Mouse (Mus musculus) layer of hippocampus, adult 9-11 months (tissue): ENCODE measurements around the gene Kcnj10.

Source experiments
- DNase-seq: peaks from one replicate; pipeline ENCODE4 v3.0.0; 2022

The Kcnj10 gene

DNA sequence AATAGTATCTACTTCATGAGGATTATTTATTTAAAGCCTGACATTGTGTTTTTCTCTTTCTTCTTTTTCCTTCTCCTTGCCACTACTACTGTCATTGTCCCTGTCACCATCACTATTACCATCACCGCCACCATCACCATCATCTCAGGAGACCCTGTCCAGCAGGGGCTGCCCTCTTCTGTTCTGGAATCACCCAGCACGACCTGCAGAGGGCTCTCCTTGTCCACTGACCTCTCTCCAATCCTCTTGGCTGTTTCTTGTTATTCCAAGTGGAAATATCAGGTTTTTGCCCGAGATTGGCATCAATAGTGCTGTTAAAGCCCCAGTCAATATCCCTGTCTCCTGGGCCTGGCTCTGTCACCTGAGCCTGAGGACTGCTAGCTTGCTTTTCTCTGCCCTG, 7.5 kb upstream of the Kcnj10 start:
- DNase-seq = no peak

DNA sequence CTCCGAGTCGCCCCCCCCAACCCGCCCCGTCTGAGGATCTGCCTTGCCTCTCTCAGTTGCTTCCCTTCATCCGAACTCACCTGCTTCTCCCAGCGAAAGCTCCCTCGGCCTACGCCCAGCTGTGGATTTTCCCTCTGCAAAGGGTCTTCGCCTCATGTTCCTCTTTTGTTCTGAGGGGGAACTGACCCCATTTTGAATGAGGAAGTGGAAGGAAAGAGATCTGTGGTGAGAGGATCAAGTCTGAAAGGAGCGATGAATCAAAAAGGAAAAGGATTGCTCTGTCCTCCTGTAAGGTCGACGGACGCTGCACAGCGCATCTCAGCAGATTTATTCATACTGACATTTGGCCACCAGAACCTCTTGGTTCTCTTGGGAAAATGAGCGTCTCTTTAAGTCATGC, 5.2 kb upstream of the Kcnj10 start:
- no peak for DNase-seq

DNA sequence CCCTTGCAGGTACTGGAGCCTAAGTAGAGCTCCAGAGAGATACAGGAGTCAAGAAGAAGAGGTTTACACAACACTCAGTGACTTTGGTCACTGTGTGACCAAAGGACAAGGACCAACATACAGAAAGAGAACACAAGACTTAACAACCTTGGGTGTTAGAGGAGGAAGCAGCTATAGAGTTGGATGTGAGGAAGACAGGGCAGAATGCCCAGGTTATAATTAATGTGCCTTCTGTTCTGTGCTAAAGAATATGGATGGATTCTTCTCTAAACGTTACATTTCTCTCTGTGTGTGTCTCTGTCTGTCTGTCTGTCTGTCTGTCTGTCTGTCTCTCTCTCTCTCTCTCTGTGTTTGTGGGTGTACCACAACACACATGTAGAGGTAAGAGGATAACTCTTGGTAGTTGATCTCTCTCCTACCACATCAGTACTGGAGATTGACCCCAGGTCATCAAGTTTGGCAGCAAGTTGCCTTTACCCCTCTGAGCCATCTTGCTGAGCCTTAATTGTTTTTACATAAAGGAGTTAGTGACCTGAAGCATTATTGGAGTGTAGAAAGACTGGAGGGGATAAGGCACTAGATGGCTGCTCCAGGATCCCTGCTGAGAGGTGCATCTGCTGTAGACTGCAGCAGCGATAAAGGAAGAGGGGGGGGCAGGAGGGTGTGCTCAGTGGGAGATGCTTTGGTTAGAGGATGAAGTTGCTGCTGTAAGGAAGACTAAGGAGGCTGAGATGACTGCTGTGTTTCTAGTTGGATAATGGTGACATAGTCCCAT, 3.4 kb upstream of the Kcnj10 start:
- no peak for DNase-seq

DNA sequence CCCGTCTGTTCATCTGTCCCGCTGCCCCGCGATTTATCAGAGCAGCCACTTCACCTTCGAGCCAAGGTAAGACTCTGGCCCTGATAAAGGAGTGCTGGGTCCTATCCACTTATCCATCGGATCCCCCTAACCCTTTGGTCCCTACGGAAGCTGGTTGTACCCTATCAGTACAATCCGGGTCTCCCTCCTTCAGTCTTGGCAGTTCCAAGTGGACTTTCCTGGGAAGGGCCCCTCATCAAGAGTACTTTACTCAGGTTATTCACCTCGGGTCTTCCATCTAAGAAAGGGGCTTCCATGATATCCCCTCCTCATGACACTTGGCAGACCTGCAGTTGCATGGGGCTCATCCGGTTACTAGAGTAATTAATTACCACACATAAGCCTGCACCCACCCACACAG, 376 bp downstream of the Kcnj10 start:
- DNase-seq = no peak

DNA sequence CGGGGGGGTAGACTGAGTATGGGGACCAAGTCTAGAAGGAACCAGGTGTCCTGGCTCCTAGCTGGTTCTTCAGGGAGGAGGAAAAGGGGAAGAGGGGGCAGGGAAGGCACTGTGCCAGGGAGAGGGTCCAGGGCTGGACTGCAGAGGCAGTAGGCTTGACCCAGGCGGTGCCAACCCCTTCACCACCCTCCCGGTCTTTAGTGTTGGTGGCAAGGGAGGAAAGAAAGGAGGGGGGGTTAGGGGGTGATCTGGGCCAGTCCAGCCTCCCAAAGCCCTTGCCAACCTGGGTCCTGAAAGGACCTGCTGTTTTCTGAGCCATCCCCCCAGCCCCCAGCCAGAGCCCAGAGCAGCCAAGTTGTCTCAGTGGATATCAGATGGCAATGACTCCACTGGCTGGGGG, 1.7 kb downstream of the Kcnj10 start:
- DNase-seq = peak; percentile 92

DNA sequence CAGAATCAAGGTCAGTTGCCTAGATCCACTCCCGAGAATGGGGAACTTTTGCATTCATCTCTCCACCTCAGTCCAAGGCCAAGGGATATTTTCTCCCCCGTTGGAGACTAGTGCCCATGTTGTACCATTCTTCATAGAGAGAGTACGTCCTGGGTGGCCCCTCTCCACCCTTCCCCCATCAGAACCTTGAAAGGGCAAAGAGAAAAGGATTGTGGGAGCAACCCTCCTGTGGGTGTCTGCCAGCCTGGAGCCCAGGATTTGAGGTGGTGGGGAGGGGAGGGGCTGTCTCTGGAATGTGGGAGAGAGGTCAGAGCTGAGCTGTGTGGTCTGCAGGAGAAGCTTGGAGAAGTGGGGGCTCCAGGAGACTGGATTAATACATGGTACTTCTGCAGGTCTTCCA, 2.9 kb downstream of the Kcnj10 start:
- no peak for DNase-seq

DNA sequence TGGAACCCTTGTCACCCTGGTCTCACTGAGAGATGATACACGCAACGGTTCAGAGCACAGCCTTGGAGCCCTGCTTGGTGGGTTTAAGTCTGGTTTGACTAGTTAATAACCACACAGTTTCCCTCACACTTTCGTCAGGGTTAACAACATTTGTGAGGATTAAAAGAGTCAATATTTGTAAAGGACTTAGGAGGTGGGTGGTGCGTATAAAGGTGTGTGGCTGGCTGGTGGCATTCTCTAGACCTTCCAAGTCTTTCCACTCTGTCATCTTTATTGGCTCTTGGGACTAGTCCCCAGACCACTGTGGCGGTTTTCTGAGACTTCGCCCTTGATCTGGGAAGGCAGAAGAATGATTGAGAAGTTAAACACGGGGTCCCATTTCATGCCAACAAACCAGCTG, 3.8 kb downstream of the Kcnj10 start:
- no peak for DNase-seq

DNA sequence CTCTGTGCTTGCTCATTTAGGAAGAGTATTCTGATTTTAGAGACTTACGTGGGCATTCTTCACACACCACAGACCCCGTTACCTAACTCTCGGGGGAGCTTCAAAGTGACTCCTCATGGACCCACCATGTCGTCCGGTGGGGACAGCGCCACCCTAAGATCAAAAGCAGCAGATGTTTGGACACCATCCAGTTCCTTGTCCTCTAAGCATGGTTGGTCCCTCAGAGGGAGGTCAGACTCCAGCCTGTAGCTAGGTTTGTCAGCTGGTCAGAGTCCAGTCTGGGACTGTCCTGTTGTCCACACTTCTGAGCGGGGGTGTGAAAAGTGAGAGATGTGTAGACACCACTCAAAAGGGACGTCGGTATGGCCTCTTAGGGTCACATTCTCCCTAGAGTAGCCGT, 5.7 kb downstream of the Kcnj10 start:
- no peak for DNase-seq

DNA sequence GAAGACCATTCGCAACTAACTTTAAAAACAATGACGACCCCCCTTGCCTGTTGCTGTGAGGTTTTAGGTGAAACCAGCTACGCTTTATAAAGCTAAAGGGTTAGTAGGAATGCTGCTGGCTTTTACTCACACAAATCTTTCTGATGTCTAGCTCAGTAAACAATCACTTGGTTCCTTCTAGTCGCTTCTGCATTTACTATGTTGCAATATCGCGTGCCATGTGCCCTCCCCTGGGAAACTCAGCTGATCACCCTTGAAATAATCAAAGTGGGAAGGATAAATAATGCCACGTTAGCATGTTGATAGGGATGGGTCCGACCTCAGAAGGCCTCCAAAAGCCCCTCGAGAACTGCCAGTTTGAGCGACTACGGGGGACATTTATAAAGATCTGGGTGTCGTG, 6.4 kb downstream of the Kcnj10 start:
- DNase-seq = no peak

DNA sequence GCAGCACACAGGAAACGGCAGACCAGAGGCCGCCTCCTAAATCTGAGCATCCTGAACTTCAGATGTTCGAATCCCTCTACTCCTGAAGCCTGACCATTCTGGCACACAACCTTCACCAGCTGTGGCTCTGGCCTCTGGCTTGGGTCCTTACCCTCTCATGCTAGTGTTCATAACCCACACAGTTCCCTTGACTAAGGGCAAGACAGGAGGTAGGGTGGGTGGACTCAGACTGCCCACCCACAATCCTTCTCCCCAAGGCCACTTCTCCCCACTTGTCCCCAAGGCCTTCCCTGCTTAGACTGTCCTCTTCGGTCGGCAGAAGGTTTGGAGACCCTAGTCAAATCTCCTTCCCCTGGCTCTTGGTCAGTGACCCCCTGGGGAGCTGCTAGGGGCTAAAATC, 8.5 kb downstream of the Kcnj10 start:
- no peak for DNase-seq

DNA sequence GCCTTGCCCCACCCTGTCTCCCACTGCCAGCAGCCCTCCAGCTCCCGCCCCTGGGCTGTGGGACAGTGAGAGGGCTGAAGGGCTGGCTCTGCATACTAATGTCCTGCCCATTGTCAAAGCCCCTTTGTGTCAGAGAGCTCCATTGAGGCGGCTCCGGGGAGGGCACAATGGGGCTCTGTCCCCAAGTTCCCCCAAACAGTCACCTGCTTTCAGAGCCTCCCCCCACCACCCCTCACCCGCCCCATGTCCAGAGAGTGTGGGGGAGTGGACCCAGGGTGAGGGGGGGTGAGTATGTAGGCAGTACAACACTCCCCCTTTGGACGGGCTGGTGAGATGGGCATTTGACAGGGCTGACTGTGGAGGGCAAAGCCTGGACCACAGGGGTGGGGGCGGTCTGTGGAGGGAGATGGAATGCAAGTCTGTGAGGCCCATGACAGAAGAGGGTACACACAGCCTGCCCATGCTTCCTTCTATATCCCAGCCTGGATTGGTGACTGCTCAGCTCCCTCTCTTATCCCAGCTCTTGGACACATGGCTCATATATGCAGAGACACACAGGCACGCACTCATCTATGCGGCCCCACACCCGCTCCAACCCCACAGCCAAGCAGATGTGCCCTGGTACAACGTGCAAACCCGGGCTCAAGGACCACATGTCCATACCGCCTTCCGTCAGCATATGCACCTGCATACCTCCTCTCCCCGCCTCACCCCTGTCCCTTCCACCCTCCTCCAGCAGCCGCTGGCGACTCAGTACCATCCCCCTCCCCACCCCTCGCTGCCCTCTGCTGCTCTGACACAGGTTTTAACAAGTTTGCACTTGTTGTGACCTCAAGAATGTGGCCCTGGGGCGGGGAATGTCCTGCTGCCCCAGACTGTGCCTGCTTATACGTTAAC, 9.2 kb downstream of the Kcnj10 start:
- DNase-seq = peak; percentile 94

DNA sequence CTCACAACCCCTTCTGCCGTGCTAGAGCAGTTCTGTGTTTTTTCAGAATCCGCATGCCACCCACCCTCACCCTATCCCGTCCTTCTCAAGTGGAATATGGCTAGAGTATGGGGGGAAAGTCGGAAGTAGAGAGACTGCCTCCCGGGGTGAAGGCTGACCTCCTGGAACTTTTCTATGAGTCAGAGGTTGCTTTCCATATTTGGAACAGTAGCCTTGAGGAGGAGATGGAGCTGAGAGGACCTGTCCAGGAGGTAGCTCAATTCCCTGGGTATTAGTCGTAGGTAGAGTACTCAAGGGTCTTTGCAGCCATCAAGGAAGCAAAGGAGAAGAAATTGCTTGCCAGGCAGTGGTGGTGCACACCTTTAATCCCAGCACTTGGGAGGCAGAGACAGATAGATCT, 11.0 kb downstream of the Kcnj10 start:
- no peak for DNase-seq

DNA sequence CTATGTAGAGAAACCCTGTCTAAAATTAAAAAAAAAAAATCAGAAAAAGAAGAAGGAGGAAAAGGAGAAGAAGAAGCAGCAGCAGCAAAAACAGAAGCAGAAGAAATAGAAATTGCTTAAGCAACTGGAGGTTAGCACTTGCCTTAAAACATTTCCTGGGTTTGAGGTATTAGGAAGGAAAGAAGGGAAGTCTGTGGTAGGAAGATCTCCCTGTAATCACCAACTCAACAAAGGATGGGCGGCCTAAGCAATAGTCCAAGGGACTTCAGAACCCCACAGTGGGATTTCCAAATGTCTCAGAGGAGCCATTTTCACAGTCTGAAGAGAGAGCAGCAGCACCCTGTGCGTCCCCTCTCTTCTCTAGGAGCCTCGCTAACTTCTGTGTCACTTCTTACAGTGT, 11.4 kb downstream of the Kcnj10 start:
- no peak for DNase-seq

DNA sequence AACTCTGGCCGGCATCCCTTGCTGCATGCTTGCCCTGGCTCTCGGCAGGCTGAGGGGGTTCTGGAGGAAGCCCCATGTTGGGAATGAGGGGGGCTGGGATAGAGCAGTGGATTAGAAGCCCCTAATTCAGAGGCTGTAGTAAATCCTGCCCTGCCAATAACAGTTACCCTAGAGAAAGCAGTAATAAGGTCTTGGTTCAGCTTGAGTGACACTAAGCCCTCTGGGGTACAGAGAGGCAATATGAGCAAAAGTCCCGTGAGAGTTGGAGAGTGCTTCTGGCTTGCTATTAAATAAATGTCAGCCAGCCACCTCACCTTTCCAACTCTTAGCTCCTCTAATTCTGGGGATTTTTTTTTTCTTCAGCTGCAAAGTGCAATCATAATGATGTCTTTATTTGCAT, 14.3 kb downstream of the Kcnj10 start:
- DNase-seq = no peak

DNA sequence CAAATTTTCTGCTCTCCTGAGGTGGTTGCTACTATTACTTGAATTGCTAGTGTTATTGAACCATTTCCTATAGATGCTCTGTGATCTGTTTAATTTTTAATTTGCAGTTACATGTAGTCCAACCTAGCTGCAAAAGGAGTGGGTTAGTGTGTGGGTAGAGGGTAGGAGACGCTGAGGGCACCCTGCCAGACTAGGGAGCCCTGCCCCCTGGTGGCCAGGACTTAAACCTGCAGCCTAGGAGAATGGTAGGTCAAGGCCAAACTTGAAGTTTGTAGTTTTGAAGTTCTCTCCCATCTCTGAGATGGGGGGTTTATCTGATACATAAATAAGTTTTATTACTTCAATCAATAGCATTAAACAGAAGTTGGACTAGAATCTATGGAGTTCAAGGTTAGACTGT, 16.5 kb downstream of the Kcnj10 start:
- DNase-seq = no peak

DNA sequence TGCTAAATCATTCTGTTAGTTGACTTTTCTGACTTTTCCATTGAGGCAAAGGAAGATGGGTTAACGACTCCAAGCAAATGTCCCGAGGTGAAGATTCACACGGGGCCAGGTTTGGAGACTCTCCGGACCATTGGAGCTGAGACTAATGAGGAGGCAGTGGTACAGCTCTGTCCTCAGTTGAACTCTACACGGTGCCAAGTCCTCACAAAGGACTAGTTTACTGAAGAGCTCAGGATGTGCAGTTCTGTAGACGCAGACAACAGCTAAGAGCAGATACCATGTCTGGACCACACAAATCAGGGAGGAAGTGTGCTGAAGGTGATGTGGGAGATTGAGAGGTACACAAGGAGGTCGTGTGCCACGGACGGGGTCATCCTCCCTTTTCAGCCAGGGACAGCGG, 17.3 kb downstream of the Kcnj10 start:
- no peak for DNase-seq

DNA sequence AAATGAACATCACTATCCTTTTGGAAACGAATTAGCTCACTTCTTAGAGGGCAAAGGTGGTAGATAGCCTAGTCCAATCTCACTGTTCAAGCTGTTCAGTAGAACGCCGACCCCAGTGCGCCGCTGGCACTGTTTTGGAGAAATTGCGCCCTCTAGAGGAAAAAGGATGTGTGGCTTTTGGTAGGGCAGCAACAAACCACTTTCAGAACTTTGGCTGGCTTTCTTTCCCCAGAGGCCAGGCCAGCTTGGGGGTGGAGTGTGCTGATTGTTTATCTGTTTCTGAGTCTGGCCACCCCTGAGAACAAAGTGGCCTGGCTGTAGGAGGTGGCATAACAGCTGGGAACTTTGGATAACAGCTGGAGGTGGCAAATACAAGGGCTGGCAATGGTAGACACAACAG, 23.7 kb downstream of the Kcnj10 start:
- peak; percentile 70 for DNase-seq

DNA sequence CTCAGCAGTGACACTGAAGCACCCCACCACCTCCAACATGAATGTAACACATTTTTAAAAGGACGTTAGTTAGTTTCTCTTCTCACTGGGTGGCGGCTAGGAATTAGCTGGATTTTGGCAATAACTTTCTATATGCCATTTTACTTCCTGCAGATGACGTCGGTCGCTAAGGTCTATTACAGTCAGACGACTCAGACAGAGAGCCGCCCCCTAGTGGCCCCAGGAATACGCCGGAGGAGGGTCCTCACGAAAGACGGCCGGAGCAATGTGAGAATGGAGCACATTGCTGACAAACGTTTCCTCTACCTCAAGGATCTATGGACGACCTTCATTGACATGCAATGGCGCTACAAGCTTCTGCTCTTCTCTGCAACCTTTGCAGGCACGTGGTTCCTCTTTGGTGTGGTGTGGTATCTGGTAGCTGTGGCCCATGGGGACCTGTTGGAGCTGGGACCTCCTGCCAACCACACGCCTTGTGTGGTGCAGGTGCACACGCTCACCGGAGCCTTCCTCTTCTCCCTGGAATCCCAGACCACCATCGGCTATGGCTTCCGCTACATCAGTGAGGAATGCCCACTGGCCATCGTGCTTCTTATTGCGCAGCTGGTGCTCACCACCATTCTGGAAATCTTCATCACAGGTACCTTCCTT, 27.9 kb downstream of the Kcnj10 start:
- no peak for DNase-seq

DNA sequence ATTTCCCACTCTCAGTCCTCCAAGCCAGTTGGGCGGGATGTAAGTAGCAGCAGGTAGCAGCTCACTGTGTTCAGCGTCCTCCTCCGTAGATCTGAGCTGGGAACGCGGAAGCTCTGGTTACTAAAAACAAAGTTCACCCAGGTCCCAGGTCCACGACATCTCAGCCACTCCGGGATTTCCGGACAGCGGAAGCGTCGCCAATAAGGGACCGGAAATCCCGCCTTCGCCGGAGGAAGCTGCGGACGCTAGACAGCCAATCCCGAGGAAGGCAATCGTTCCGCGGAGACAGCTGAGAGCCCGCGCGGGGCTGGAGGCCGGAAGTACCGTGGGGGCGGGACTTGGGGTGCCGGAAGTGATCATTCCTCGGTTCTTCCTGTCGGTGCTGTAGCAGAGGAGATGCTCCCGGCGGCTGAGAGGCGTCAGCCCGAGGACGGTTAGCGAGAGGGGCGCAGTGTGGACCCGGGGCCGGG, 35.2 kb downstream of the Kcnj10 start, which contains the start of gene Pigm:
Gene Pigm, plus strand, starts transcription at position 349 of the 470 bp plus-strand sequence.
- DNase-seq = peak; percentile 98

DNA sequence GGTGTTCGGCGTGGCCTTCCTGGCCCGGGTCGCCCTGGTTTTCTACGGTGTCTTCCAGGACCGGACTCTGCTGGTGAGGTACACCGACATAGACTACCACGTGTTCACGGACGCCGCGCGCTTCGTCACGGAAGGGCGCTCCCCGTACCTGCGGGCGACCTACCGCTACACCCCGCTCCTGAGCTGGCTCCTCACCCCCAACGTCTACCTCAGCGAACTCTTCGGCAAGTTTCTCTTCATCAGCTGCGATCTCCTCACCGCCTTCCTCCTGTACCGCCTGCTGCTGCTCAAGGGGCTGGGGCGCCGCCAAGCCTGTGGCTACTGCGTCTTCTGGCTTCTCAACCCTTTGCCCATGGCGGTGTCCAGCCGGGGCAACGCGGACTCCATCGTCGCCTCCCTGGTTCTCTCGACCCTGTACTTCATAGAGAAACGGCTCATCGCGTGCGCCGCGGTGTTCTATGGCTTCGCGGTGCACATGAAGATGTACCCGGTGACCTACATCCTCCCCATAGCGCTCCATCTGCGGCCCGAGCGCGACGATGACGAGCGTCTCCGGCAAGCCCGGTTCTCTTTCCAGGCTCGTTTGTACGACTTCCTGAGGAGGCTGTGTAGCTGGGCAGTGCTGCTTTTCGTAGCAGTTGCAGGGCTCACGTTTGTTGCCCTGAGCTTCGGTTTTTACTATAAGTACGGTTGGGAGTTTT, 35.9 kb downstream of the Kcnj10 start:
- DNase-seq = no peak

DNA sequence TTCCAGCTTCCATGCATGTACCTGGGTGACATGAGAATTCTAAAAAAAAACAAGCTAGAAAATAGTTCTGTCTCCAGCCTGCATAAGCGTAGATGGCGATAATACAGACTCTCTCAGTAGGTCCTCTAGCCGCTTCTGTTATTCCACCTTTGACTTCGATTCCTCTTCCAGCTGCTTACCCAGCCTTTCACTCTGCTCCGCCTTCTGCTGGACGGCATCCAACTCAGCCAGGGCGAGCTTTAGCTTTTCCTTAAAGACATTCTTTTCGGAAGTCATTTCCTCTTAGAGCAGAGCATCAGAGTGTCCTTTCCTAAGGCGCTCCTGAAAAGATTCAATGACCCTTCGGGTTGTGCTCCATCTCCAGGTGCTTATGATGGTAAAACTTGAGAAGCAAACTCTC, 39.1 kb downstream of the Kcnj10 start:
- DNase-seq = no peak

DNA sequence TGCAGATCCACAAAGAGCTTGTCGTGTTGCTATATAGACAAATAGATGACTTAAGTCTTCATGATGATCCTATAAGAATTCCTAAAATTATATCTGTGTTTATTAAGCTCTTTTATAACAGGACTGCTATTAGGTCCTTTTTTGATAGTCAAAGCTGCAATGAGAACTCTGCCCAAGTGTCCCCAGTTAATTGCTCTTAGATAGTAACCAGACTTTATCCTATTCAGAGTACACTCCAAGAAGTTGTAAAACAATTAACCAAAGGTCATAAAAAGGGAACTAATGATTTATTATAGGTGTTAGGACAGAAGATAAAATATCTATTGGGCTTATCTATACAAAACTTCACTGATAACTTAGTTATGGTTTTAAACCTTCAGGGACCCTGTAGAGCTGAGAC, 41.1 kb downstream of the Kcnj10 start:
- DNase-seq = no peak

DNA sequence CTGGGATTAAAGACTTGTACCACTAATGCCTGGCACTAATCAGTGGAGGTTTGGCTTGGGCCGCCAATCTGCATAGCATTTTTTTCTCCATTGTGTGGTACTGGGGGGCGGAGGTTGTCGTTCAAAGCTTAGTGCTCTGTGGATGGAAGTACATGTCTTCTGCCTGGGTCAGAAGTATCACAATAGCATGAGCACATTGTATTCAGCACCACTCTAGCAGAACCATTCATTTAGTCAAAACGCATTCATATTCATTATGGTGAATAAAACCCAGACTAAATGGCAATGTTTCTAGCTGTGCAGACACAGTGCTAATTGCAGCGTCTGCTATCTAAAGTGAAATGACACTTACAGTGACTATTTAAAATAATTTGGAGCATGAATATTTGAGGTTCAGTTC, 46.2 kb downstream of the Kcnj10 start:
- no peak for DNase-seq
